Mouse (Mus musculus) bone marrow macrophage, adult 2 months (primary cell): Measurements from ENCODE around the gene Klhl33.

ENCODE experiments used
- CTCF ChIP-seq: IDR thresholded peaks from 2 replicates; pipeline ENCODE4 v1.5.1; 2012; ENCODE audit warnings: low read depth, mild to moderate bottlenecking, low read length, moderate library complexity
- POLR2A ChIP-seq: IDR thresholded peaks from 2 replicates; pipeline ENCODE4 v1.6.1; 2012; ENCODE audit warnings: mild to moderate bottlenecking, low read depth, low read length, borderline replicate concordance

DNA sequence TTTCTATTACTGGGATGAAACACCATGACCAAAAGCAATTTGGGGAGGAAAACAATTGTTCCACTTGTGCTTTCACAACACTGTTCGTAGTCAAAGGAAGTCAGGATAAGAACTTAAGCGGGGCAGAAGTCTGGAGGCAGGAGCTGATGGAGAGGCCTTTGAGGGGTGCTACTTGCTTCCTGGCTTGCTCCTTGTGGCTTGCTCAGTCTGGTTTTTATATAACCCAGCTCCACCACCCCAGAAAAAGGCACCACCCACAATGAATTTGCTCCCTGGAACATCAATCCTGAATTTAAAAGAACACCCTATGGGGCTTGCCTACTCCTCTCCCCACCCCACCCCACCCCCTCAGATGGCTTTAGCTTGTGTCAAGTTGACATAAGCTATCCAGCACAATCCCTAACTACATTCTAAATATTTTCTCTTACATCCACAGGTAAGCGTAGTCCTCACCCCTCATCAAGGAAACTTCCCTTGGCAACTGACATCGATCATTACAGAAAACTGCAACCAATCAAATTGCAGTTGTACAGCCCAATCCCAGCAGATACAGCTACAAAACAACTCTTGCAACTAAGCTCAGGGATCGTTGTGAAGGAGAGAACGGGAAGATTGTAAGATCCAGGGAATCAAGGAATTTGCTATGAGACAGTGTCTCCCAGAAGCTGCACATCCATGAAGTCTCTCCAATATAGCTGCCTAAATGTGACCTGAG is 20.9 kb downstream of the Klhl33 start:
- TF ChIP-seq CTCF: no peak
- no peak for TF ChIP-seq POLR2A
